26 mouse cellular contexts compared by ENCODE assay signal in the genomic region with DNA sequence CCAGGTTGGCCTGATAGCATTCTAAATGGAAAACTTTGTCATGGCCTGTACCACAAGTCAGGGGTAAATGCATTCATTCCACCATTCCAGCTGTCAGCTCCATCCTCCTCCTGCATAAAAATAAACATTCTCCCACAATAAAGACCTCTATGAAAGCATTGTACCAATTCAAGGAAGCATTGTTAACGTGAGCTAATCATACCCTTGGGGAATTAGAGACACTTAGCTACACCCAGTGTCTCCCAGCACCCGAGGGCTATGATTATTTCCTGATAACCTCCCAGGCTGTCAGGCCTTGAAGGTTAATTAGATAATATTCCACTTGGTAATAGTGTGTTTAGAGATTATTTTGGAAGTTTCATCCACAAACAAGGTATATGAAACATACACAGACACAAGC.
A peak's percentile ranks its signal among the peaks of the same experiment; 100 is the strongest.
DNase-seq lines count a peak whose midpoint lies in the region; ATAC-seq and TF ChIP-seq lines count a peak whose summit lies in the region.
"Had no signal": no experiment of that assay in that cellular context is flagged by ENCODE, and none has a peak within 500 bp of the region (broad histone marks: within the 10 kb centered on the region; RNA-seq: fewer than 3 reads in every experiment).

No protein-coding gene starts in this region.

- TF ChIP-seq CTCF in brain, embryonic 14.5 days (IDR thresholded peaks at IDR 0.05; ENCODE audit: borderline replicate concordance, extremely low read depth, insufficient read depth, insufficient read length): no peak

- peak; percentile 62; the same call in 1 of the 2 replicates for ATAC-seq in embryonic facial prominence, embryonic 14.5 days (ENCODE audit: low read depth)
- ATAC-seq in forebrain, embryonic 16.5 days: 0 out of 2 replicates have a peak, but pooled peaks have one; percentile 31
- no peak for ATAC-seq in forebrain, embryonic 12.5 days (ENCODE audit: low FRiP score)
- ATAC-seq in intestine, embryonic 16.5 days: no peak
- ATAC-seq: CD4-positive, CD25-positive, alpha-beta regulatory T cell, adult 4 months; forebrain, embryonic 15.5 days had no signal

- no peak overlapping the region for H3K4me2 ChIP-seq in embryonic facial prominence, embryonic 14.5 days (ENCODE audit: low read depth, low read length)
- H3K4me2 ChIP-seq in forebrain, embryonic 16.5 days (ENCODE audit: low read length): no peak overlapping the region
- no peak overlapping the region for H3K4me2 ChIP-seq in forebrain, embryonic 12.5 days
- no peak overlapping the region for H3K4me2 ChIP-seq in intestine, embryonic 16.5 days (ENCODE audit: low read depth, low read length)
- H3K4me2 ChIP-seq: embryonic facial prominence, embryonic 12.5 days; embryonic facial prominence, embryonic 15.5 days; forebrain, embryonic 15.5 days had no signal

- H3K9me3 ChIP-seq in embryonic facial prominence, embryonic 14.5 days (ENCODE audit: control insufficient read depth, low read length): no peaks in the 10 kb centered on the region
- no peaks in the 10 kb centered on the region for H3K9me3 ChIP-seq in embryonic facial prominence, embryonic 10.5 days
- no peaks in the 10 kb centered on the region for H3K9me3 ChIP-seq in forebrain, embryonic 16.5 days (ENCODE audit: control insufficient read depth, low read length)
- no peaks in the 10 kb centered on the region for H3K9me3 ChIP-seq in forebrain, embryonic 12.5 days
- H3K9me3 ChIP-seq in intestine, embryonic 16.5 days (ENCODE audit: control insufficient read depth, low read length): no peaks in the 10 kb centered on the region
- H3K9me3 ChIP-seq: embryonic facial prominence, embryonic 12.5 days; embryonic facial prominence, embryonic 15.5 days; forebrain, embryonic 15.5 days; G1E had no signal

- no peaks in the 10 kb centered on the region for H3K36me3 ChIP-seq in embryonic facial prominence, embryonic 14.5 days (ENCODE audit: control insufficient read depth, insufficient read depth, low read length)
- H3K36me3 ChIP-seq in embryonic facial prominence, embryonic 10.5 days (replicated peaks): no peaks in the 10 kb centered on the region
- H3K36me3 ChIP-seq in forebrain, embryonic 16.5 days (ENCODE audit: control insufficient read depth, insufficient read depth): no peaks in the 10 kb centered on the region
- H3K36me3 ChIP-seq in forebrain, embryonic 12.5 days (replicated peaks): no peaks in the 10 kb centered on the region
- H3K36me3 ChIP-seq in intestine, embryonic 16.5 days (ENCODE audit: control insufficient read depth, insufficient read depth, low read length): no peaks in the 10 kb centered on the region
- H3K36me3 ChIP-seq: embryonic facial prominence, embryonic 12.5 days; embryonic facial prominence, embryonic 15.5 days; forebrain, embryonic 15.5 days; G1E had no signal

- H3K4me3 ChIP-seq in embryonic facial prominence, embryonic 14.5 days (ENCODE audit: low read depth, low read length): no peak overlapping the region
- no peak overlapping the region for H3K4me3 ChIP-seq in embryonic facial prominence, embryonic 10.5 days
- H3K4me3 ChIP-seq in forebrain, embryonic 16.5 days (replicated peaks; ENCODE audit: low read length): no peak overlapping the region
- no peak overlapping the region for H3K4me3 ChIP-seq in forebrain, embryonic 12.5 days (replicated peaks)
- no peak overlapping the region for H3K4me3 ChIP-seq in intestine, embryonic 16.5 days (ENCODE audit: low read length)
- H3K4me3 ChIP-seq: embryonic facial prominence, embryonic 12.5 days; embryonic facial prominence, embryonic 15.5 days; erythroblast, embryonic 14.5 days; forebrain, embryonic 15.5 days had no signal

- no peak for TF ChIP-seq POLR2A in brain, embryonic 14.5 days (IDR thresholded peaks at IDR 0.05; ENCODE audit: borderline replicate concordance, extremely low read depth, insufficient read depth, insufficient read length, poor library complexity, severe bottlenecking)

- no peak overlapping the region for H3K27ac ChIP-seq in embryonic facial prominence, embryonic 14.5 days (replicated peaks; ENCODE audit: low read depth, low read length)
- no peak overlapping the region for H3K27ac ChIP-seq in embryonic facial prominence, embryonic 10.5 days (replicated peaks)
- H3K27ac ChIP-seq in forebrain, embryonic 16.5 days (ENCODE audit: low read length): no peak overlapping the region
- no peak overlapping the region for H3K27ac ChIP-seq in forebrain, embryonic 12.5 days
- H3K27ac ChIP-seq in intestine, embryonic 16.5 days (ENCODE audit: low read length): no peak overlapping the region
- H3K27ac ChIP-seq: embryonic facial prominence, embryonic 12.5 days; embryonic facial prominence, embryonic 15.5 days; forebrain, embryonic 15.5 days had no signal

- H3K27me3 ChIP-seq in embryonic facial prominence, embryonic 14.5 days (replicated peaks; ENCODE audit: control insufficient read depth, insufficient read depth, low read length): no peaks in the 10 kb centered on the region
- H3K27me3 ChIP-seq in embryonic facial prominence, embryonic 10.5 days (replicated peaks; ENCODE audit: low read depth, poor library complexity, severe bottlenecking): no peaks in the 10 kb centered on the region
- H3K27me3 ChIP-seq in forebrain, embryonic 16.5 days (replicated peaks; ENCODE audit: control insufficient read depth, insufficient read depth, low read length): no peaks in the 10 kb centered on the region
- H3K27me3 ChIP-seq in forebrain, embryonic 12.5 days: no peaks in the 10 kb centered on the region
- no peaks in the 10 kb centered on the region for H3K27me3 ChIP-seq in intestine, embryonic 16.5 days (replicated peaks; ENCODE audit: control insufficient read depth, insufficient read depth, low read length)
- H3K27me3 ChIP-seq: CH12.LX; embryonic facial prominence, embryonic 12.5 days; embryonic facial prominence, embryonic 15.5 days; forebrain, embryonic 15.5 days had no signal

- no peak overlapping the region for H3K9ac ChIP-seq in embryonic facial prominence, embryonic 14.5 days (ENCODE audit: low read depth, low read length)
- no peak overlapping the region for H3K9ac ChIP-seq in forebrain, embryonic 16.5 days (replicated peaks; ENCODE audit: low read depth, low read length)
- no peak overlapping the region for H3K9ac ChIP-seq in forebrain, embryonic 12.5 days
- no peak overlapping the region for H3K9ac ChIP-seq in intestine, embryonic 16.5 days (ENCODE audit: low read depth, low read length)
- H3K9ac ChIP-seq: embryonic facial prominence, embryonic 12.5 days; embryonic facial prominence, embryonic 15.5 days; forebrain, embryonic 15.5 days had no signal

- H3K4me1 ChIP-seq in embryonic facial prominence, embryonic 14.5 days (ENCODE audit: control insufficient read depth, insufficient read depth, low read length): no peaks in the 10 kb centered on the region
- no peaks in the 10 kb centered on the region for H3K4me1 ChIP-seq in embryonic facial prominence, embryonic 10.5 days
- no peaks in the 10 kb centered on the region for H3K4me1 ChIP-seq in forebrain, embryonic 16.5 days (replicated peaks; ENCODE audit: control insufficient read depth, insufficient read depth, low read length)
- no peaks in the 10 kb centered on the region for H3K4me1 ChIP-seq in forebrain, embryonic 12.5 days
- H3K4me1 ChIP-seq in intestine, embryonic 16.5 days (ENCODE audit: control insufficient read depth, insufficient read depth, low read length): no peaks in the 10 kb centered on the region
- H3K4me1 ChIP-seq: embryonic facial prominence, embryonic 12.5 days; embryonic facial prominence, embryonic 15.5 days; forebrain, embryonic 15.5 days had no signal

- DNase-seq in embryonic facial prominence, embryonic 14.5 days (ENCODE audit: low spot score): peak; percentile 12
- DNase-seq in embryonic facial prominence, embryonic 10.5 days (ENCODE audit: low spot score): no peak
- DNase-seq in brain, embryonic 14.5 days (ENCODE audit: low read depth): peak; percentile 2
- peak; percentile 68 for DNase-seq in retina, postnatal 1 day
- DNase-seq in frontal cortex, postnatal 25 days (ENCODE audit: low spot score in 2 of 2): no peak
- DNase-seq: adrenal gland, adult 2 months; adrenal gland, postnatal 10 days; adrenal gland, postnatal 25 days; B cell, adult 2 months; cerebellum, adult 11 months; cerebellum, adult 18-20 months; cerebellum, adult 8-10 months; cerebellum, adult 9-11 months; cerebellum, postnatal 14 days; cerebellum, postnatal 36 days; embryo, embryonic 11 days had no signal

- 18% methylated on average over 2 of the region's 2 CpGs for WGBS in embryonic facial prominence, embryonic 14.5 days
- WGBS in embryonic facial prominence, embryonic 10.5 days: 27% methylated on average over 2 of the region's 2 CpGs
- WGBS in forebrain, embryonic 16.5 days: 27% methylated on average over 2 of the region's 2 CpGs
- WGBS in forebrain, embryonic 12.5 days: 31% methylated on average over 2 of the region's 2 CpGs
- WGBS in intestine, embryonic 16.5 days: 32% methylated on average over 2 of the region's 2 CpGs

Comparison
In these comparisons a context has a peak if more than half of its experiments do, and no peak if none do; other contexts are left out.
1. ATAC-seq: peak in embryonic facial prominence, embryonic 14.5 days (single experiment) and forebrain, embryonic 16.5 days (single experiment); none in forebrain, embryonic 12.5 days (single experiment) and intestine, embryonic 16.5 days (single experiment).
2. DNase-seq: peak in embryonic facial prominence, embryonic 14.5 days (single experiment), brain, embryonic 14.5 days (single experiment) and retina, postnatal 1 day (single experiment); none in embryonic facial prominence, embryonic 10.5 days (single experiment) and frontal cortex, postnatal 25 days (0 of 2).